Mouse (Mus musculus) inflammation-experienced regulatory T-cells, adult 6 months (primary cell): ENCODE measurements around the gene Fam53b. TPM values are rescaled to one million over a fixed set of nuclear protein-coding genes. Genes with fewer than 3 reads are reported as not detected.

Experiments
- ATAC-seq: one replicate; pipeline ENCODE4 v1.8.0; 2017
- polyA plus RNA-seq, 3 experiments: library from polyadenylated mRNA; unstranded; fragments of 100-300 nt; shearing (Covaris generic); gene quantifications; one replicate each; pipeline ENCODE4 v1.2.1; 2017

The Fam53b gene
- polyA plus RNA-seq, 3 experiments from 2014 or later: 53.1 to 85.7 (median 80.7) TPM

- ATAC-seq: no peak
Observed at GRCm38 (mm10) chr7:132765629-132766186, 48.0 kb downstream of the Fam53b start.

GRCm38 (mm10) chr7:132764896-132765491, 48.7 kb downstream of the Fam53b start:
- ATAC-seq: peak; percentile 49

- ATAC-seq: no peak
Observed at GRCm38 (mm10) chr7:132764314-132764713, 49.4 kb downstream of the Fam53b start.

GRCm38 (mm10) chr7:132763911-132764310, 49.8 kb downstream of the Fam53b start:
- ATAC-seq: no peak

GRCm38 (mm10) chr7:132763351-132763750, 50.3 kb downstream of the Fam53b start:
- no peak for ATAC-seq

GRCm38 (mm10) chr7:132761409-132761808, 52.3 kb downstream of the Fam53b start:
- ATAC-seq: no peak

- ATAC-seq: no peak
Observed at GRCm38 (mm10) chr7:132760589-132761180, 53.0 kb downstream of the Fam53b start.

- ATAC-seq: no peak
Observed at GRCm38 (mm10) chr7:132759926-132760325, 53.8 kb downstream of the Fam53b start.

- no peak for ATAC-seq
Observed at GRCm38 (mm10) chr7:132759405-132759891, 54.2 kb downstream of the Fam53b start.

- ATAC-seq: no peak
Observed at GRCm38 (mm10) chr7:132758875-132759274, 54.8 kb downstream of the Fam53b start.

GRCm38 (mm10) chr7:132756325-132756724, 57.4 kb downstream of the Fam53b start:
- ATAC-seq: no peak

- ATAC-seq: no peak
Observed at GRCm38 (mm10) chr7:132754389-132754750, 59.3 kb downstream of the Fam53b start.

GRCm38 (mm10) chr7:132753518-132754388, 59.9 kb downstream of the Fam53b start:
- ATAC-seq: no peak

- no peak for ATAC-seq
Observed at GRCm38 (mm10) chr7:132751716-132752115, 62.0 kb downstream of the Fam53b start.

- no peak for ATAC-seq
Observed at GRCm38 (mm10) chr7:132749504-132749903, 64.2 kb downstream of the Fam53b start.

GRCm38 (mm10) chr7:132748076-132748769, 65.5 kb downstream of the Fam53b start:
- no peak for ATAC-seq

- ATAC-seq: no peak
Observed at GRCm38 (mm10) chr7:132747096-132747495, 66.6 kb downstream of the Fam53b start.

GRCm38 (mm10) chr7:132742912-132743311, 70.8 kb downstream of the Fam53b start:
- ATAC-seq: no peak

GRCm38 (mm10) chr7:132739829-132740228, 73.9 kb downstream of the Fam53b start:
- ATAC-seq: no peak

GRCm38 (mm10) chr7:132738844-132739243, 74.8 kb downstream of the Fam53b start:
- no peak for ATAC-seq

GRCm38 (mm10) chr7:132736099-132736862, 77.4 kb downstream of the Fam53b start:
- no peak for ATAC-seq

GRCm38 (mm10) chr7:132735145-132735544, 78.5 kb downstream of the Fam53b start:
- ATAC-seq: peak; percentile 99
